Mouse (Mus musculus) right cerebral cortex, postnatal 4 days (tissue): ENCODE measurements at regions not wholly inside any gene's neighbourhood (a gene's known extent, or its start where the extent isn't known, plus 50 kb on each side); places are given as distances from the start of the nearest gene placed in this dataset.
"Not testable (repeated sequence)": the region's sequence is repeated elsewhere in the genome, so short reads cannot be mapped to it uniquely, and the experiment has no call there.

Experiments used
- DNase-seq: peaks from one replicate; pipeline ENCODE4 v3.0.0-alpha.2; 2022

GRCm38 (mm10) chr4:94412661-94413060 lies 143.7 kb upstream of the Gm10306 start:
- DNase-seq, result no peak

- DNase-seq, result not testable (repeated sequence)
These were observed 130.8 kb upstream of the Gm10306 start for GRCm38 (mm10) chr4:94425525-94425924.

GRCm38 (mm10) chr4:94427581-94427980 lies 128.8 kb upstream of the Gm10306 start:
- DNase-seq, result no peak

GRCm38 (mm10) chr4:94432005-94432404 lies 124.3 kb upstream of the Gm10306 start:
- DNase-seq, result no peak

- DNase-seq, result no peak
These were observed 118.5 kb upstream of the Gm10306 start for GRCm38 (mm10) chr4:94437717-94438435.

GRCm38 (mm10) chr4:94439159-94439836 lies 117.0 kb upstream of the Gm10306 start:
- no peak for DNase-seq

- DNase-seq, result no peak
These were observed 109.7 kb upstream of the Gm10306 start for GRCm38 (mm10) chr4:94446604-94447003.
